Mouse (Mus musculus) heart, adult 2 months (tissue): Measurements from ENCODE around the gene Plac1. TPM values are rescaled to one million over a fixed set of nuclear protein-coding genes. Genes with fewer than 3 reads are reported as not detected.

Experiments used
- DNase-seq, 2 experiments: peaks; one replicate each; pipeline ENCODE4 v3.0.0; 2021
- H3K27ac ChIP-seq: fragments of 200-600 bp; 2 replicates; pipeline ENCODE4 v1.8.1; 2022
- H3K27me3 ChIP-seq: fragments of 200-500 bp; 2 replicates; pipeline ENCODE4 v1.6.1; 2012; ENCODE audit warnings: mild to moderate bottlenecking, low read length, inconsistent platforms, mixed read lengths; ENCODE audit not compliant: control insufficient read depth, insufficient read depth
- H3K36me3 ChIP-seq: fragments of 200-500 bp; 2 replicates; pipeline ENCODE4 v1.6.1; 2012; ENCODE audit warnings: low read length, inconsistent platforms; ENCODE audit not compliant: control insufficient read depth, insufficient read depth
- H3K4me1 ChIP-seq: fragments of 200-500 bp; 2 replicates; pipeline ENCODE4 v1.6.1; 2011; ENCODE audit warnings: low read length; ENCODE audit not compliant: control insufficient read depth, insufficient read depth
- H3K4me3 ChIP-seq: fragments of 200-600 bp; 2 replicates; pipeline ENCODE4 v1.8.1; 2022
- H3K79me2 ChIP-seq: fragments of 200-500 bp; replicated peaks from 2 replicates; pipeline ENCODE4 v1.6.1; 2012; ENCODE audit warnings: mild to moderate bottlenecking, inconsistent platforms, low read length, moderate library complexity, mixed read lengths; ENCODE audit not compliant: control insufficient read depth, insufficient read depth
- H3K9ac ChIP-seq: fragments of 200-500 bp; 2 replicates; pipeline ENCODE4 v1.6.1; 2012; ENCODE audit warnings: low read depth, mild to moderate bottlenecking, control low read depth, inconsistent platforms, low read length, mixed read lengths
- CTCF ChIP-seq: fragments of 200-600 bp; IDR thresholded peaks from 2 replicates; pipeline ENCODE4 v1.8.1; 2022; ENCODE audit warnings: antibody characterized with exemption, mild to moderate bottlenecking, moderate library complexity
- EP300 ChIP-seq: fragments of 200-500 bp; IDR thresholded peaks from 2 replicates; pipeline ENCODE4 v1.6.1; 2011; ENCODE audit warnings: low read depth, low read length, control low read depth; ENCODE audit not compliant: insufficient read depth
- POLR2A ChIP-seq: fragments of 200-500 bp; IDR thresholded peaks from 2 replicates; pipeline ENCODE4 v1.6.1; 2011; ENCODE audit warnings: mild to moderate bottlenecking, low read depth, low read length, control low read depth; ENCODE audit not compliant: insufficient read depth
- WGBS: fragments of 180-500 bp; shearing (Covaris S2); methylation state at CpG from one replicate; pipeline ENCODE4 v1.1.7; 2018; 5-methylcytosine and 5-hydroxymethylcytosine counted together
- intact Hi-C: fragments of 180-260 bp; cut with DNase I; formaldehyde crosslinking; loops from one replicate; pipeline ENCODE4 v1.15.1; 2025
- polyA plus RNA-seq: library from polyadenylated mRNA; depleted of rRNA; stranded (reverse); fragments of >200 nt; gene quantifications from 2 replicates; pipeline ENCODE4 v1.2.3, GENCODE M21; 2012
- total RNA-seq, 2 experiments: library from RNA; stranded (reverse); gene quantifications; 2 replicates each; pipeline ENCODE4 v1.2.3; 2021

Gene Plac1
- total and polyA plus RNA-seq, 3 experiments: not detected

GRCm38 (mm10) chrX:53057054-53057759 is 182.7 kb downstream of the Plac1 start:
- Histone ChIP-seq H3K4me3 (peak overlapping the region; percentile 48), H3K9ac (peak overlapping the region; percentile 97), H3K27me3 (no peaks in the 10 kb centered on the region), H3K4me1 (peaks cover 3% of the 10 kb centered on the region; the same call in 1 of the 2 replicates), H3K36me3 (no peaks in the 10 kb centered on the region), H3K27ac (peak overlapping the region; percentile 77), H3K79me2 (no peaks in the 10 kb centered on the region)
- TF ChIP-seq POLR2A: peak; percentile 44; the same call in 1 of the 2 replicates
- no peak for TF ChIP-seq CTCF
- no peak for TF ChIP-seq EP300
- 11% methylated on average over 41 of the region's 42 CpGs for WGBS
- peak; percentile 89 to 91 for DNase-seq
- intact Hi-C loops: loop anchor here (2.0 to 10.0 kb wide), 2 partner anchors 62 to 178 kb away; no protein-coding TSS in a partner anchor

- Histone ChIP-seq H3K4me3 (peak overlapping the region; percentile 48), H3K36me3 (no peaks in the 10 kb centered on the region), H3K79me2 (no peaks in the 10 kb centered on the region), H3K27ac (peak overlapping the region; percentile 71), H3K27me3 (no peaks in the 10 kb centered on the region), H3K9ac (peak overlapping the region; percentile 97), H3K4me1 (peaks cover 3% of the 10 kb centered on the region; the same call in 1 of the 2 replicates)
- DNase-seq: peak; percentile 59 to 71
- WGBS: 13% methylated on average over 33 of the region's 33 CpGs
- TF ChIP-seq EP300: no peak
- intact Hi-C loops: loop anchor here (2.0 to 10.0 kb wide), 2 partner anchors 62 to 178 kb away; no protein-coding TSS in a partner anchor
Observed at GRCm38 (mm10) chrX:53056627-53057026, 183.3 kb downstream of the Plac1 start.

GRCm38 (mm10) chrX:53055771-53056170 is 184.1 kb downstream of the Plac1 start:
- no peaks in the 10 kb centered on the region for H3K36me3 ChIP-seq
- no peaks in the 10 kb centered on the region for H3K27me3 ChIP-seq
- WGBS: 20% methylated on average over 9 of the region's 9 CpGs
- TF ChIP-seq CTCF (no peak), POLR2A (no peak), EP300 (no peak)
- no peak overlapping the region; the same call in 1 of the 2 replicates for H3K27ac ChIP-seq
- intact Hi-C loops: loop anchor here (2.0 to 10.0 kb wide), 2 partner anchors 63 to 179 kb away; no protein-coding TSS in a partner anchor
- H3K79me2 ChIP-seq: no peaks in the 10 kb centered on the region
- H3K4me1 ChIP-seq: peaks cover 4% of the 10 kb centered on the region
- peak overlapping the region; percentile 48 for H3K4me3 ChIP-seq
- H3K9ac ChIP-seq: no peak overlapping the region
- peak; percentile 15 to 28 for DNase-seq

- intact Hi-C loops: loop anchor here (10.0 kb wide), 1 partner anchor 181 kb away; no protein-coding TSS in a partner anchor
- H3K27ac ChIP-seq: no peak overlapping the region
- DNase-seq: no peak
- no peaks in the 10 kb centered on the region for H3K36me3 ChIP-seq
- peaks cover 4% of the 10 kb centered on the region for H3K4me1 ChIP-seq
- H3K9ac ChIP-seq: no peak overlapping the region
- TF ChIP-seq POLR2A: no peak
- no peak overlapping the region for H3K4me3 ChIP-seq
- H3K27me3 ChIP-seq: no peaks in the 10 kb centered on the region
- WGBS: 35% methylated on average over 5 of the region's 5 CpGs
- H3K79me2 ChIP-seq: no peaks in the 10 kb centered on the region
Observed at GRCm38 (mm10) chrX:53053885-53054284, 186.0 kb downstream of the Plac1 start.

- WGBS: 17% methylated on average over 13 of the region's 13 CpGs
- DNase-seq: peak; percentile 17 to 21
- Histone ChIP-seq H3K36me3 (no peaks in the 10 kb centered on the region), H3K79me2 (no peaks in the 10 kb centered on the region), H3K4me3 (no peak overlapping the region), H3K27me3 (no peaks in the 10 kb centered on the region), H3K9ac (no peak overlapping the region), H3K4me1 (peaks cover 4% of the 10 kb centered on the region), H3K27ac (no peak overlapping the region)
- intact Hi-C loops: loop anchor here (10.0 kb wide), 1 partner anchor 182 kb away; no protein-coding TSS in a partner anchor
- 0 out of 2 replicates have a peak, but pooled peaks have one; percentile 13 for TF ChIP-seq POLR2A
- no peak for TF ChIP-seq CTCF
Observed at GRCm38 (mm10) chrX:53052652-53053500, 187.0 kb downstream of the Plac1 start.
